Mouse (Mus musculus): ENCODE results near the gene Bcr. TPM values are rescaled to one million over a fixed set of nuclear protein-coding genes. Genes with fewer than 3 reads are reported as not detected.
A peak's percentile ranks its signal among the peaks of the same experiment; 100 is the strongest.
"Not testable (repeated sequence)": the region's sequence is repeated elsewhere in the genome, so short reads cannot be mapped to it uniquely, and the experiment has no call there.

The Bcr gene
- polyA plus RNA-seq, 1 experiment from 2014 or later, result 7.6 TPM

- Histone ChIP-seq H3K36me3 (ENCODE audit: control insufficient read depth, insufficient read depth, low read length) (no peaks in the 10 kb centered on the region), H3K27me3 (ENCODE audit: control insufficient read depth, insufficient read depth, low read length) (no peaks in the 10 kb centered on the region; the same call in 1 of the 2 replicates), H3K4me3 (ENCODE audit: low read depth, low read length) (no peak overlapping the region), H3K4me1 (ENCODE audit: control insufficient read depth, insufficient read depth, low read length) (peaks cover 8% of the 10 kb centered on the region; the same call in 1 of the 2 replicates), H3K9ac (ENCODE audit: low read length) (no peak overlapping the region), H3K27ac (ENCODE audit: low read depth, low read length) (no peak overlapping the region), H3K9me3 (ENCODE audit: control insufficient read depth, low read length) (no peaks in the 10 kb centered on the region), H3K4me2 (no peak overlapping the region)
- whole genome bisulfite sequencing, result 92% methylated on average over 3 of the region's 3 CpGs
- no peak for DNase-seq (ENCODE audit: low spot score, missing footprints)
- ATAC-seq (ENCODE audit: low FRiP score), result no peak
Observed at GRCm38 (mm10) chr10:75030234-75030633, 30.2 kb upstream of the Bcr start.

- Histone ChIP-seq H3K27me3 (ENCODE audit: control insufficient read depth, insufficient read depth, low read length) (no peaks in the 10 kb centered on the region; the same call in 1 of the 2 replicates), H3K9me3 (ENCODE audit: control insufficient read depth, low read length) (no peaks in the 10 kb centered on the region), H3K4me1 (ENCODE audit: control insufficient read depth, insufficient read depth, low read length) (peaks cover 8% of the 10 kb centered on the region; the same call in 1 of the 2 replicates), H3K36me3 (ENCODE audit: control insufficient read depth, insufficient read depth, low read length) (no peaks in the 10 kb centered on the region), H3K9ac (ENCODE audit: low read length) (no peak overlapping the region), H3K4me2 (no peak overlapping the region), H3K4me3 (ENCODE audit: low read depth, low read length) (no peak overlapping the region), H3K27ac (ENCODE audit: low read depth, low read length) (no peak overlapping the region)
- DNase-seq (ENCODE audit: low spot score, missing footprints), result no peak
- WGBS, result 72% methylated on average over 5 of the region's 5 CpGs
- no peak for ATAC-seq (ENCODE audit: low FRiP score)
Observed at GRCm38 (mm10) chr10:75031345-75032114, 28.9 kb upstream of the Bcr start.

DNA sequence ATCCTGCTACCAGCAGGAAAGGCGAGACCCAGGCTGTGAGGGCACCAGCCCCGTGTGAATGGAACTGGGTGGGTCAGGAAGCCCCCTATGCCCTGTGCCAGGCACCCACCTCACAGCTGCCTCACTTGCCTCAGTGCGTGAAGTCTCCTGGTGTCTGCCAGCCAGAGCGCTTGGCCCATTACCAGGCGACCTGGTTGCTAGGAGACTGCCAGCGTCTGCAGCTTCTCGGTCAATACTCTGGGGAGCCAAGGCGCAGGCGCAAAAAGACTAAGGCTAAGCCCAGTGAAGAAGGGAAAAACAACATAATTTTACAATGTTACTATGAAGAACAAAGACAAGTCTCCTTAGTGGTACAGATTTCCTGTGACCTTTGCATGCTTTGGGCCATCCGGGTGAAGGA, 28.0 kb upstream of the Bcr start, which contains the start of gene Rsph14:
Gene Rsph14, minus strand, starts transcription at position 192 of the 400 bp plus-strand sequence.
- peaks cover 11% of the 10 kb centered on the region for H3K4me1 ChIP-seq (ENCODE audit: control insufficient read depth, insufficient read depth, low read length)
- H3K4me3 ChIP-seq (ENCODE audit: low read depth, low read length), result no peak within 1 kb of the TSS
- ATAC-seq (ENCODE audit: low FRiP score), result peak; percentile 25
- H3K9me3 ChIP-seq (ENCODE audit: control insufficient read depth, low read length), result no peaks in the 10 kb centered on the region
- no peaks in the 10 kb centered on the region for H3K36me3 ChIP-seq (ENCODE audit: control insufficient read depth, insufficient read depth, low read length)
- no peaks in the 10 kb centered on the region; the same call in 1 of the 2 replicates for H3K27me3 ChIP-seq (ENCODE audit: control insufficient read depth, insufficient read depth, low read length)
- H3K4me2 ChIP-seq, result peak within 1 kb of the TSS; percentile 12; the same call in 1 of the 2 replicates
- no peak within 1 kb of the TSS for H3K27ac ChIP-seq (ENCODE audit: low read depth, low read length)
- no peak within 1 kb of the TSS for H3K9ac ChIP-seq (ENCODE audit: low read length)
- peak; percentile 92 for DNase-seq (ENCODE audit: low spot score, missing footprints)
- WGBS, result 28% methylated on average over 10 of the region's 10 CpGs

DNA sequence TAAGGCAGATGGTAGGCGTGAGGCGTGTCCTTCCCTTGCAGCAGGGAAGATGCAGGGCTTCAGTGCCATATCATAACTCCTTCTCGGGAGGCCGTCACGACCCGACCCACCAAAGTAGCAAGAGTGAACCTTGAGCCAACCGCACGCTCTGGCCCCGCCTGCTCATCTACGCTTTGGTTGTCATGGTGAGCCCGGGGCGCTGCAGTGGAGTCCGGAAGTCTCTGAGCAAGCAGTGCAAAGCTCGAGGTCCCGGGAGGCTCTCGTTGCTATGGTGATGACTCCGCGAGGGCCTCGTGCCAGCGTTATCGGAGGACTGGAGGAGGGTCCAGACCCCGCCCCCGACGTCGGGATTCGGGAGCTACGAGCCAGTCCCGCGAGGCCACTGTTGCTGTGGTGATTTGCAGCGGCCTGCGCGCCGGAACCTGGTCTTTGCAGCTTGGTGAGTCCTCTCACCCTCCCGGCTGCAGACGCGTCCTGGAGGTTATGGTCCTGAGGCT, 23.5 kb upstream of the Bcr start, which contains the start of gene Rab36:
Gene Rab36, plus strand, starts transcription at position 176 of the 497 bp plus-strand sequence.
- Histone ChIP-seq H3K9me3 (ENCODE audit: control insufficient read depth, low read length) (no peaks in the 10 kb centered on the region), H3K27me3 (ENCODE audit: control insufficient read depth, insufficient read depth, low read length) (no peaks in the 10 kb centered on the region; the same call in 1 of the 2 replicates), H3K27ac (ENCODE audit: low read depth, low read length) (peak within 1 kb of the TSS; percentile 78), H3K9ac (ENCODE audit: low read length) (peak within 1 kb of the TSS; percentile 70), H3K4me1 (ENCODE audit: control insufficient read depth, insufficient read depth, low read length) (peaks cover 19% of the 10 kb centered on the region), H3K4me3 (ENCODE audit: low read depth, low read length) (peak within 1 kb of the TSS; percentile 35), H3K36me3 (ENCODE audit: control insufficient read depth, insufficient read depth, low read length) (no peaks in the 10 kb centered on the region), H3K4me2 (peak within 1 kb of the TSS; percentile 71)
- under 1% methylated on average over 36 of the region's 36 CpGs for WGBS
- peak; percentile 100 for DNase-seq (ENCODE audit: low spot score, missing footprints)
- peak; percentile 99 for ATAC-seq (ENCODE audit: low FRiP score)

- not testable (repeated sequence) for H3K27ac ChIP-seq (ENCODE audit: low read depth, low read length); H3K27me3 ChIP-seq (ENCODE audit: control insufficient read depth, insufficient read depth, low read length); H3K36me3 ChIP-seq (ENCODE audit: control insufficient read depth, insufficient read depth, low read length); ATAC-seq (ENCODE audit: low FRiP score); H3K9me3 ChIP-seq (ENCODE audit: control insufficient read depth, low read length); H3K4me2 ChIP-seq; DNase-seq (ENCODE audit: low spot score, missing footprints); H3K9ac ChIP-seq (ENCODE audit: low read length); H3K4me3 ChIP-seq (ENCODE audit: low read depth, low read length)
- 17% methylated on average over 1 of the region's 1 CpGs for WGBS
- H3K4me1 ChIP-seq (ENCODE audit: control insufficient read depth, insufficient read depth, low read length), result peaks cover 12% of the 10 kb centered on the region
Observed at GRCm38 (mm10) chr10:75042060-75042459, 18.3 kb upstream of the Bcr start.

DNA sequence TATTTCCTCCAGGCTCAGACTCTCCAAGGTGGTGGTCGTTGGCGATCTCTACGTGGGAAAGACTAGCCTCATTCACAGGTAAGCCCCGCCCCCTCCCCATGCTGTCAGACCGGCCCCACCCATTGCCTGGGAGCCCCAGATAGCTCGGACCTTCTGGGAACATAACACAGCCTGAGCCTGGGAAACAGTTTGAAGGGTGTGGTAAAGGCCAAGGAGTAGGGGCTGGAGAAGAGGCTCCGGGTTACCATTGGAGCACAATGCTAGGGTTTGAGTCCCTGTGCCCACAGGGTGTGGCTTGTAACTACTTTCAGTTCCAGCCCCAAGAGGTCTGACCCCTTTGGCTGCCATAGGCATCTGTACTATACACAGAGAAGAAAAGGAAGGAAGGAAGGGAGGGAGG, 15.9 kb upstream of the Bcr start:
- 44% methylated on average over 7 of the region's 7 CpGs for WGBS
- Histone ChIP-seq H3K9ac (ENCODE audit: low read length) (no peak overlapping the region), H3K4me1 (ENCODE audit: control insufficient read depth, insufficient read depth, low read length) (0 out of 2 replicates have a peak, but pooled peaks cover 2% of the 10 kb centered on the region), H3K4me2 (no peak overlapping the region), H3K27ac (ENCODE audit: low read depth, low read length) (no peak overlapping the region), H3K9me3 (ENCODE audit: control insufficient read depth, low read length) (no peaks in the 10 kb centered on the region), H3K4me3 (ENCODE audit: low read depth, low read length) (no peak overlapping the region), H3K36me3 (ENCODE audit: control insufficient read depth, insufficient read depth, low read length) (no peaks in the 10 kb centered on the region), H3K27me3 (ENCODE audit: control insufficient read depth, insufficient read depth, low read length) (no peaks in the 10 kb centered on the region)
- ATAC-seq (ENCODE audit: low FRiP score) (no peak), DNase-seq (ENCODE audit: low spot score, missing footprints) (no peak)

- no peak overlapping the region for H3K9ac ChIP-seq (ENCODE audit: low read length)
- no peak for DNase-seq (ENCODE audit: low spot score, missing footprints)
- ATAC-seq (ENCODE audit: low FRiP score), result no peak
- WGBS, result 92% methylated on average over 15 of the region's 15 CpGs
- 0 out of 2 replicates have a peak, but pooled peaks cover 2% of the 10 kb centered on the region for H3K4me1 ChIP-seq (ENCODE audit: control insufficient read depth, insufficient read depth, low read length)
- H3K27ac ChIP-seq (ENCODE audit: low read depth, low read length), result no peak overlapping the region
- H3K4me3 ChIP-seq (ENCODE audit: low read depth, low read length), result no peak overlapping the region
- no peaks in the 10 kb centered on the region for H3K36me3 ChIP-seq (ENCODE audit: control insufficient read depth, insufficient read depth, low read length)
- no peak overlapping the region for H3K4me2 ChIP-seq
- H3K9me3 ChIP-seq (ENCODE audit: control insufficient read depth, low read length), result no peaks in the 10 kb centered on the region
- no peaks in the 10 kb centered on the region for H3K27me3 ChIP-seq (ENCODE audit: control insufficient read depth, insufficient read depth, low read length)
Observed at GRCm38 (mm10) chr10:75045831-75046230, 14.6 kb upstream of the Bcr start.

DNA sequence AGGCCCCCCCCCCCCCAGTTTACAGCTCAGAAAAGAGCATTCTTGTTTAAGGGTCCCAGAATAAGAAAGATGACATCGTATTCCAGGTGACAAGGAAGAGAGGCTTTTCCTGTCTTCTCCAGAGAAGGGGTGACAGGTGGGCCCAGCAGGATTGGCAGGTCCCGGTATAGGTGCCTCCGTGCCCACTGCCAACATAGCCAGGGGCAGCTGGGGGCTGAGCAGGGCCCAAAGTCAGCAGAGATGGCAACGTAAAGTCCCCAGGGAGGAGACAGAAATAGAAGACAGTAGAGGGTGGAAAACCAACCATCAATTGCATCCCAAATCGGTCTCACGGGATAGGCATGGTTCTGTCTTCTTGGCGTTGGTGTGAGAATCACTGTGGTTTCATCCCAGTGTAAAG, 11.7 kb upstream of the Bcr start:
- no peak overlapping the region for H3K4me2 ChIP-seq
- H3K27ac ChIP-seq (ENCODE audit: low read depth, low read length), result no peak overlapping the region
- ATAC-seq (ENCODE audit: low FRiP score) (no peak), DNase-seq (ENCODE audit: low spot score, missing footprints) (no peak)
- WGBS, result 94% methylated on average over 7 of the region's 7 CpGs
- no peaks in the 10 kb centered on the region for H3K4me1 ChIP-seq (ENCODE audit: control insufficient read depth, insufficient read depth, low read length)
- no peak overlapping the region for H3K9ac ChIP-seq (ENCODE audit: low read length)
- H3K27me3 ChIP-seq (ENCODE audit: control insufficient read depth, insufficient read depth, low read length), result no peaks in the 10 kb centered on the region
- H3K36me3 ChIP-seq (ENCODE audit: control insufficient read depth, insufficient read depth, low read length), result no peaks in the 10 kb centered on the region
- H3K9me3 ChIP-seq (ENCODE audit: control insufficient read depth, low read length), result no peaks in the 10 kb centered on the region
- H3K4me3 ChIP-seq (ENCODE audit: low read depth, low read length), result no peak overlapping the region

GRCm38 (mm10) chr10:75051364-75052074, 8.9 kb upstream of the Bcr start:
- H3K9ac ChIP-seq (ENCODE audit: low read length), result no peak overlapping the region
- no peak overlapping the region for H3K27ac ChIP-seq (ENCODE audit: low read depth, low read length)
- DNase-seq (ENCODE audit: low spot score, missing footprints), result no peak
- no peaks in the 10 kb centered on the region for H3K9me3 ChIP-seq (ENCODE audit: control insufficient read depth, low read length)
- WGBS, result 92% methylated on average over 21 of the region's 21 CpGs
- H3K36me3 ChIP-seq (ENCODE audit: control insufficient read depth, insufficient read depth, low read length), result no peaks in the 10 kb centered on the region
- no peak for ATAC-seq (ENCODE audit: low FRiP score)
- no peak overlapping the region for H3K4me2 ChIP-seq
- H3K4me3 ChIP-seq (ENCODE audit: low read depth, low read length), result no peak overlapping the region
- no peaks in the 10 kb centered on the region for H3K27me3 ChIP-seq (ENCODE audit: control insufficient read depth, insufficient read depth, low read length)
- H3K4me1 ChIP-seq (ENCODE audit: control insufficient read depth, insufficient read depth, low read length), result peaks cover 7% of the 10 kb centered on the region; the same call in 1 of the 2 replicates

Data from midbrain, embryonic 11.5 days (tissue).